Mouse (Mus musculus) right cerebral cortex, postnatal 25 days (tissue): ENCODE data around the gene Ampd3.
A peak's percentile ranks its signal among the peaks of the same experiment; 100 is the strongest.

Experiments
- DNase-seq: peaks from one replicate; pipeline ENCODE4 v3.0.0; 2022

Ampd3 gene

GRCm38 (mm10) chr7:110768001-110768400, at the start of gene Ampd3:
Gene Ampd3, plus strand, starts transcription at chr7:110768206.
- no peak for DNase-seq

- DNase-seq, result no peak
Measured at GRCm38 (mm10) chr7:110718505-110718904, 49.5 kb upstream of the Ampd3 start.

GRCm38 (mm10) chr7:110719857-110720256, 48.1 kb upstream of the Ampd3 start:
- no peak for DNase-seq

GRCm38 (mm10) chr7:110722183-110722582, 45.8 kb upstream of the Ampd3 start:
- DNase-seq, result no peak

- no peak for DNase-seq
Measured at GRCm38 (mm10) chr7:110727049-110727448, 41.0 kb upstream of the Ampd3 start.

- no peak for DNase-seq
Measured at GRCm38 (mm10) chr7:110728876-110729275, 39.1 kb upstream of the Ampd3 start.

- no peak for DNase-seq
Measured at GRCm38 (mm10) chr7:110729295-110729694, 38.7 kb upstream of the Ampd3 start.

GRCm38 (mm10) chr7:110731091-110731967, 36.7 kb upstream of the Ampd3 start:
- DNase-seq, result no peak

- DNase-seq, result no peak
Measured at GRCm38 (mm10) chr7:110732001-110732632, 35.9 kb upstream of the Ampd3 start.

GRCm38 (mm10) chr7:110736914-110737313, 31.1 kb upstream of the Ampd3 start:
- DNase-seq, result no peak

- no peak for DNase-seq
Measured at GRCm38 (mm10) chr7:110739764-110740163, 28.2 kb upstream of the Ampd3 start.

- DNase-seq, result no peak
Measured at GRCm38 (mm10) chr7:110740188-110740587, 27.8 kb upstream of the Ampd3 start.

GRCm38 (mm10) chr7:110742022-110742421, 26.0 kb upstream of the Ampd3 start:
- no peak for DNase-seq

GRCm38 (mm10) chr7:110746087-110746562, 21.9 kb upstream of the Ampd3 start:
- DNase-seq, result no peak

- DNase-seq, result no peak
Measured at GRCm38 (mm10) chr7:110746809-110747208, 21.2 kb upstream of the Ampd3 start.

GRCm38 (mm10) chr7:110750834-110751233, 17.2 kb upstream of the Ampd3 start:
- DNase-seq, result no peak

- no peak for DNase-seq
Measured at GRCm38 (mm10) chr7:110751634-110752033, 16.4 kb upstream of the Ampd3 start.

- DNase-seq, result no peak
Measured at GRCm38 (mm10) chr7:110753310-110753709, 14.7 kb upstream of the Ampd3 start.

- no peak for DNase-seq
Measured at GRCm38 (mm10) chr7:110753926-110754330, 14.1 kb upstream of the Ampd3 start.

GRCm38 (mm10) chr7:110756440-110756839, 11.6 kb upstream of the Ampd3 start:
- DNase-seq, result no peak

- no peak for DNase-seq
Measured at GRCm38 (mm10) chr7:110762605-110763180, 5.3 kb upstream of the Ampd3 start.

- DNase-seq, result peak; percentile 71
Measured at GRCm38 (mm10) chr7:110768451-110769064, 552 bp downstream of the Ampd3 start.

GRCm38 (mm10) chr7:110769094-110769493, 1.1 kb downstream of the Ampd3 start:
- no peak for DNase-seq
